Mouse (Mus musculus) small intestine, adult 2 months (tissue): ENCODE results near the gene Haus2.

Experiments
- CTCF ChIP-seq: fragments of 200-500 bp; IDR thresholded peaks from 2 replicates; pipeline ENCODE4 v1.5.1; 2012; ENCODE audit warnings: low read depth, mild to moderate bottlenecking, control low read depth, inconsistent platforms, low read length, moderate library complexity, mixed read lengths; ENCODE audit not compliant: insufficient replicate concordance, insufficient read length; ENCODE audit errors: extremely low read depth
- POLR2A ChIP-seq: fragments of 200-500 bp; IDR thresholded peaks from 2 replicates; pipeline ENCODE4 v1.6.1; 2012; ENCODE audit warnings: low read depth, mild to moderate bottlenecking, control low read depth, inconsistent platforms, low read length, moderate library complexity

- TF ChIP-seq POLR2A (no peak), CTCF (no peak)
Measured at GRCm38 (mm10) chr2:120660486-120661078, 51.4 kb downstream of the Haus2 start.
